Mouse (Mus musculus): Measurements from ENCODE around the gene Cacna2d3.

- no peak for TF ChIP-seq ZC3H11A (IDR thresholded peaks at IDR 0.05; ENCODE audit: low read depth, low read length)
- no peak for TF ChIP-seq CTCF (IDR thresholded peaks at IDR 0.05 in 2 of 3, conservative IDR thresholded peaks at IDR 0.05 in 1 of 3; ENCODE audit: control insufficient read depth in 1 of 3, insufficient read depth in 1 of 3, low read depth in 2 of 3, low read length in 3 of 3, poor library complexity in 1 of 3, severe bottlenecking in 1 of 3)
- no peak for TF ChIP-seq MEF2A (IDR thresholded peaks at IDR 0.05; ENCODE audit: extremely low read depth, insufficient replicate concordance, low read depth, low read length, poor library complexity, severe bottlenecking)
- TF ChIP-seq USF1 (IDR thresholded peaks at IDR 0.05; ENCODE audit: low read depth, low read length) = no peak
- TF ChIP-seq MAZ (IDR thresholded peaks at IDR 0.05; ENCODE audit: low read depth, low read length) = no peak
- no peak for TF ChIP-seq JUND (IDR thresholded peaks at IDR 0.05; ENCODE audit: low read depth, low read length)
- TF ChIP-seq EP300 (IDR thresholded peaks at IDR 0.05; ENCODE audit: low read depth in 1 of 2, low read length in 2 of 2) = no peak
- TF ChIP-seq SIN3A (IDR thresholded peaks at IDR 0.05; ENCODE audit: low read length) = no peak
- TF ChIP-seq POLR2A (IDR thresholded peaks at IDR 0.05; ENCODE audit: control insufficient read depth in 1 of 2, insufficient read depth in 1 of 2, low read depth in 1 of 2, low read length in 2 of 2, poor library complexity in 1 of 2) = no peak
- TF ChIP-seq MXI1 (IDR thresholded peaks at IDR 0.05; ENCODE audit: low read depth, low read length) = no peak
- no peak for TF ChIP-seq RAD21 (IDR thresholded peaks at IDR 0.05; ENCODE audit: low read depth, low read length)
- TF ChIP-seq CHD2 (IDR thresholded peaks at IDR 0.05; ENCODE audit: low read length) = no peak
- TF ChIP-seq MAFK (IDR thresholded peaks at IDR 0.05; ENCODE audit: borderline replicate concordance, low read depth, low read length) = no peak
- TF ChIP-seq BHLHE40 (IDR thresholded peaks at IDR 0.05; ENCODE audit: borderline replicate concordance, low read depth, low read length) = no peak
Observed at GRCm38 (mm10) chr14:29556152-29556551, 165.5 kb downstream of the Cacna2d3 start.

Measured in MEL (cell line).